In genomic region chr9:71216036-71216995, GRCm38 (mm10) we compare ENCODE assay signal across 8 mouse cellular contexts. TPM values are rescaled to one million over a fixed set of nuclear protein-coding genes. Genes with fewer than 3 reads are reported as not detected.
A peak's percentile ranks its signal among the peaks of the same experiment; 100 is the strongest.
DNase-seq lines count a peak whose midpoint lies in the region; ATAC-seq lines count a peak whose summit lies in the region.

No protein-coding gene starts in this region.

- peak; percentile 24 to 55 for DNase-seq in cerebellum, postnatal 10 days
- no peak for DNase-seq in cerebellum, adult 18-20 months
- DNase-seq in adrenal gland, postnatal 25 days, result peak; percentile 43
- peak; percentile 30 for DNase-seq in forelimb bud, embryonic 11.5 days (ENCODE audit: low read depth, low spot score)
- DNase-seq in neural tube, embryonic 10.5 days (ENCODE audit: extremely low spot score, low spot score), result peak; percentile 76
- DNase-seq in urinary bladder, postnatal 25 days (ENCODE audit: low spot score), result peak; percentile 20

- H3K4me1 ChIP-seq in hindbrain, embryonic 13.5 days (replicated peaks), result peaks cover 16% of the 10 kb centered on the region
- H3K4me1 ChIP-seq in limb, embryonic 15.5 days, result peaks cover 18% of the 10 kb centered on the region

- peaks cover 70% of the 10 kb centered on the region for H3K27me3 ChIP-seq in hindbrain, embryonic 13.5 days
- H3K27me3 ChIP-seq in limb, embryonic 15.5 days, result peaks cover 74% of the 10 kb centered on the region

- 0 out of 2 replicates have a peak, but pooled peaks have one; percentile 13 for ATAC-seq in hindbrain, embryonic 13.5 days (ENCODE audit: low FRiP score)
- no peak for ATAC-seq in limb, embryonic 15.5 days (ENCODE audit: insufficient number of reproducible peaks, low FRiP score, low TSS enrichment, low read depth)

- WGBS in hindbrain, embryonic 13.5 days, result 1% methylated on average over 57 of the region's 57 CpGs
- under 1% methylated on average over 57 of the region's 57 CpGs for WGBS in limb, embryonic 15.5 days

- peak overlapping the region; percentile 49; the same call in 1 of the 2 replicates for H3K9ac ChIP-seq in hindbrain, embryonic 13.5 days
- H3K9ac ChIP-seq in limb, embryonic 15.5 days, result no peak overlapping the region

- no peaks in the 10 kb centered on the region for H3K36me3 ChIP-seq in hindbrain, embryonic 13.5 days
- no peaks in the 10 kb centered on the region for H3K36me3 ChIP-seq in limb, embryonic 15.5 days

- no peaks in the 10 kb centered on the region for H3K9me3 ChIP-seq in hindbrain, embryonic 13.5 days
- H3K9me3 ChIP-seq in limb, embryonic 15.5 days, result no peaks in the 10 kb centered on the region

- peak overlapping the region; percentile 61 for H3K4me2 ChIP-seq in hindbrain, embryonic 13.5 days
- H3K4me2 ChIP-seq in limb, embryonic 15.5 days, result peak overlapping the region; percentile 83

- H3K27ac ChIP-seq in hindbrain, embryonic 13.5 days, result no peak overlapping the region
- no peak overlapping the region for H3K27ac ChIP-seq in limb, embryonic 15.5 days

- peak overlapping the region; percentile 40 for H3K4me3 ChIP-seq in hindbrain, embryonic 13.5 days
- H3K4me3 ChIP-seq in limb, embryonic 15.5 days, result peak overlapping the region; percentile 48

RNA-seq across cellular contexts. Expression of gene Aldh1a2, which starts 0.7 kb away (rescaled TPM):
- total RNA-seq in adrenal gland, postnatal 25 days (2021), result 73.6 and 78.5 TPM in 2 replicates
- 33.3 and 40.4 TPM in 2 replicates for polyA plus RNA-seq in hindbrain, embryonic 13.5 days (2015; fragmentation: Nextera tagmentation; extraction: Ambion mirVana)
- polyA plus RNA-seq in limb, embryonic 15.5 days (2015; fragmentation: Nextera tagmentation; extraction: Ambion mirVana), result 11.1 and 13.9 TPM in 2 replicates

RNA-seq across cellular contexts. Expression of gene Aqp9, which starts 47.8 kb away (rescaled TPM):
- 0.36 and 1.5 TPM in 2 replicates for total RNA-seq in adrenal gland, postnatal 25 days (2021)
- 0.17 and 0.51 TPM in 2 replicates for polyA plus RNA-seq in hindbrain, embryonic 13.5 days (2015; fragmentation: Nextera tagmentation; extraction: Ambion mirVana)
- polyA plus RNA-seq in limb, embryonic 15.5 days (2015; fragmentation: Nextera tagmentation; extraction: Ambion mirVana), result 0.50 and 1.2 TPM in 2 replicates

Comparison
In these comparisons a context has a peak if more than half of its experiments do, and no peak if none do; other contexts are left out.
1. DNase-seq: peak in cerebellum, postnatal 10 days (2 of 2), adrenal gland, postnatal 25 days (single experiment), forelimb bud, embryonic 11.5 days (single experiment), neural tube, embryonic 10.5 days (single experiment) and urinary bladder, postnatal 25 days (single experiment); none in cerebellum, adult 18-20 months (0 of 2).